In the genomic region with DNA sequence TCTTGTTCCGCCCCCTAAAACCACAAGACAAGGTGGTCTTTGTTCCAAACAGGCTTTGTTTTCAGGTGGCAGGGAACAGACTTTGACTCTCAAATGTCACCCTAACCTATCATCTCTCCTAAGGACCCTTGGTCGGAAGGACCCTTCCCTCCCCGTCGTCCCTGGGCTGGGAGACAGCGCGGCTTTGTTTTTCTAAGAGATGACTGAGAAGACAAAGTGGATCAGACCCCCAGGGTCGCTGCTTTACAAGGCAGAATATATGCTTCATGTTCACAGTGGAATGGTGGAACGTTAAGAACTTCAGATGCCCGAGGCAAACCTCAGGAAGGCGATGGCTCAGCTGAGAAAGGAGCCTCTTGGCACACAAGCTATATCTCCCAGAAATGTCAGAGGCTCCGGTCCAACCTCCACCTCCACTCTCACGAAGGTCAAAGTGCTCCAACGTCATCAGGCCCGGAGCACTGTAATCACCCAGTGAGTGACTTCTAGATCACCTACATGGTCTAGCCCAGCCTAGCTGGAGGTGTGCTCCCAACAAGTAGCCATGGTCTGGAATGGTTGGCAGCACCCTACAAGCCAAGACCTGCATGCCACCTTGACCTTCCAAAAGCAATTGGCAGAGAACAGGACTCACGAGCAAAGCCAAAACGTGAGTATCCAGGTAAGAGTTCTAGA, we compare ENCODE assay signal across 9 mouse cellular contexts. TPM values are rescaled to one million over a fixed set of nuclear protein-coding genes. Genes with fewer than 3 reads are reported as not detected.
DNase-seq lines count a peak whose midpoint lies in the region; ATAC-seq and TF ChIP-seq lines count a peak whose summit lies in the region.
"Had no signal": no experiment of that assay in that cellular context is flagged by ENCODE, and none has a peak within 500 bp of the region (broad histone marks: within the 10 kb centered on the region; RNA-seq: fewer than 3 reads in every experiment).

No protein-coding gene starts in this region.

- 26% methylated on average over 16 of the region's 16 CpGs for WGBS in kidney, postnatal 0 days
- whole genome bisulfite sequencing in embryonic facial prominence, embryonic 14.5 days, result 25% methylated on average over 16 of the region's 16 CpGs
- WGBS in hindbrain, postnatal 0 days, result 34% methylated on average over 16 of the region's 16 CpGs
- 18% methylated on average over 16 of the region's 16 CpGs for WGBS in neural tube, embryonic 13.5 days

- no peaks in the 10 kb centered on the region for H3K9me3 ChIP-seq in kidney, postnatal 0 days (replicated peaks; ENCODE audit: low read length)
- H3K9me3 ChIP-seq in embryonic facial prominence, embryonic 14.5 days (ENCODE audit: control insufficient read depth, low read length), result no peaks in the 10 kb centered on the region
- no peaks in the 10 kb centered on the region for H3K9me3 ChIP-seq in hindbrain, postnatal 0 days (ENCODE audit: low read length)
- no peaks in the 10 kb centered on the region for H3K9me3 ChIP-seq in neural tube, embryonic 13.5 days

- peak overlapping the region; percentile 41; the same call in 1 of the 2 replicates for H3K4me2 ChIP-seq in kidney, postnatal 0 days (ENCODE audit: low read length)
- peak overlapping the region; percentile 52 for H3K4me2 ChIP-seq in embryonic facial prominence, embryonic 14.5 days (ENCODE audit: low read depth, low read length)
- H3K4me2 ChIP-seq in hindbrain, postnatal 0 days (ENCODE audit: low read depth, low read length), result peak overlapping the region; percentile 7
- H3K4me2 ChIP-seq in neural tube, embryonic 13.5 days, result peak overlapping the region; percentile 36

- peak overlapping the region; percentile 90 for H3K27ac ChIP-seq in kidney, postnatal 0 days
- H3K27ac ChIP-seq in embryonic facial prominence, embryonic 14.5 days (replicated peaks; ENCODE audit: low read depth, low read length), result peak overlapping the region; percentile 97
- peak overlapping the region; percentile 74 for H3K27ac ChIP-seq in hindbrain, postnatal 0 days
- peak overlapping the region; percentile 84 for H3K27ac ChIP-seq in neural tube, embryonic 13.5 days (replicated peaks)

- H3K9ac ChIP-seq in kidney, postnatal 0 days (ENCODE audit: low read depth, low read length), result peak overlapping the region; percentile 38; the same call in 1 of the 2 replicates
- peak overlapping the region; percentile 60 for H3K9ac ChIP-seq in embryonic facial prominence, embryonic 14.5 days (ENCODE audit: low read depth, low read length)
- H3K9ac ChIP-seq in hindbrain, postnatal 0 days (replicated peaks; ENCODE audit: low read length), result peak overlapping the region; percentile 25; the same call in 1 of the 2 replicates
- H3K9ac ChIP-seq in neural tube, embryonic 13.5 days, result peak overlapping the region; percentile 60

- no peak for TF ChIP-seq CTCF in kidney, postnatal 0 days (IDR thresholded peaks at IDR 0.05; ENCODE audit: low read depth)
- TF ChIP-seq CTCF in hindbrain, postnatal 0 days (IDR thresholded peaks at IDR 0.05; ENCODE audit: low read depth), result no peak

- H3K4me3 ChIP-seq in kidney, postnatal 0 days (replicated peaks; ENCODE audit: low read depth, low read length), result no peak overlapping the region
- H3K4me3 ChIP-seq in embryonic facial prominence, embryonic 14.5 days (ENCODE audit: low read depth, low read length), result peak overlapping the region; percentile 20; the same call in 1 of the 2 replicates
- no peak overlapping the region for H3K4me3 ChIP-seq in hindbrain, postnatal 0 days (ENCODE audit: low read length)
- H3K4me3 ChIP-seq in neural tube, embryonic 13.5 days, result no peak overlapping the region
- H3K4me3 ChIP-seq: erythroblast, embryonic 14.5 days had no signal

- no peaks in the 10 kb centered on the region for H3K36me3 ChIP-seq in kidney, postnatal 0 days (ENCODE audit: insufficient read depth, low read length)
- H3K36me3 ChIP-seq in embryonic facial prominence, embryonic 14.5 days (ENCODE audit: control insufficient read depth, insufficient read depth, low read length), result no peaks in the 10 kb centered on the region
- H3K36me3 ChIP-seq in hindbrain, postnatal 0 days (ENCODE audit: insufficient read depth, low read length), result no peaks in the 10 kb centered on the region
- H3K36me3 ChIP-seq in neural tube, embryonic 13.5 days, result no peaks in the 10 kb centered on the region

- no peak for DNase-seq in kidney, postnatal 0 days (ENCODE audit: low spot score)
- DNase-seq in kidney, adult 8-10 months, result no peak
- DNase-seq in embryonic facial prominence, embryonic 14.5 days (ENCODE audit: low spot score), result peak; percentile 34
- DNase-seq in hindbrain, postnatal 0 days (ENCODE audit: low spot score), result no peak
- no peak for DNase-seq in cerebellum, postnatal 10 days
- DNase-seq in right cerebral cortex, postnatal 14 days, result no peak
- no peak for DNase-seq in ovary, adult 18-20 months (ENCODE audit: low spot score)

- H3K27me3 ChIP-seq in kidney, postnatal 0 days (ENCODE audit: insufficient read depth, low read length), result no peaks in the 10 kb centered on the region
- H3K27me3 ChIP-seq in embryonic facial prominence, embryonic 14.5 days (replicated peaks; ENCODE audit: control insufficient read depth, insufficient read depth, low read length), result no peaks in the 10 kb centered on the region
- H3K27me3 ChIP-seq in hindbrain, postnatal 0 days (ENCODE audit: insufficient read depth, low read length), result no peaks in the 10 kb centered on the region
- H3K27me3 ChIP-seq in neural tube, embryonic 13.5 days, result no peaks in the 10 kb centered on the region

- peaks cover 75% of the 10 kb centered on the region for H3K4me1 ChIP-seq in kidney, postnatal 0 days (replicated peaks; ENCODE audit: insufficient read depth, low read length)
- peaks cover 83% of the 10 kb centered on the region for H3K4me1 ChIP-seq in embryonic facial prominence, embryonic 14.5 days (ENCODE audit: control insufficient read depth, insufficient read depth, low read length)
- H3K4me1 ChIP-seq in hindbrain, postnatal 0 days (ENCODE audit: insufficient read depth, low read length), result peaks cover 25% of the 10 kb centered on the region
- peaks cover 79% of the 10 kb centered on the region for H3K4me1 ChIP-seq in neural tube, embryonic 13.5 days (replicated peaks)

- ATAC-seq in kidney, postnatal 0 days (replicated peaks; ENCODE audit: low FRiP score, low read depth), result no peak
- no peak for ATAC-seq in embryonic facial prominence, embryonic 14.5 days (ENCODE audit: low read depth)
- ATAC-seq in hindbrain, postnatal 0 days, result no peak
- ATAC-seq in neural tube, embryonic 13.5 days (ENCODE audit: low read depth), result no peak

RNA-seq across cellular contexts. Expression of a gene that starts 9.5 kb away (rescaled TPM):
- polyA plus RNA-seq in kidney, postnatal 0 days (2015; fragmentation: Nextera tagmentation; extraction: Ambion mirVana), result 94.0 and 103 TPM in 2 replicates
- 68.0 and 90.7 TPM in 2 replicates for polyA plus RNA-seq in embryonic facial prominence, embryonic 14.5 days (2014; fragmentation: Nextera tagmentation; extraction: Ambion mirVana)
- total RNA-seq in hindbrain, postnatal 0 days (2014; rRNA removed), result 77.6 and 79.3 TPM in 2 replicates
- 24.5 and 25.1 TPM in 2 replicates for polyA plus RNA-seq in hindbrain, postnatal 0 days (2015; fragmentation: Nextera tagmentation; extraction: Ambion mirVana)
- 38.7 and 41.3 TPM in 2 replicates for polyA plus RNA-seq in neural tube, embryonic 13.5 days (2015; fragmentation: Nextera tagmentation; extraction: Ambion mirVana)

RNA-seq across cellular contexts. Expression of a gene that starts 26.0 kb away (rescaled TPM):
- polyA plus RNA-seq in kidney, postnatal 0 days (2015; fragmentation: Nextera tagmentation; extraction: Ambion mirVana), result 47.6 and 50.4 TPM in 2 replicates
- 15.8 and 20.3 TPM in 2 replicates for polyA plus RNA-seq in embryonic facial prominence, embryonic 14.5 days (2014; fragmentation: Nextera tagmentation; extraction: Ambion mirVana)
- total RNA-seq in hindbrain, postnatal 0 days (2014; rRNA removed), result 25.1 and 32.1 TPM in 2 replicates
- polyA plus RNA-seq in hindbrain, postnatal 0 days (2015; fragmentation: Nextera tagmentation; extraction: Ambion mirVana), result 23.0 and 24.0 TPM in 2 replicates
- polyA plus RNA-seq in neural tube, embryonic 13.5 days (2015; fragmentation: Nextera tagmentation; extraction: Ambion mirVana), result 41.8 and 45.3 TPM in 2 replicates

RNA-seq across cellular contexts. Expression of a gene that starts 26.2 kb away (rescaled TPM):
- 144 and 157 TPM in 2 replicates for polyA plus RNA-seq in kidney, postnatal 0 days (2015; fragmentation: Nextera tagmentation; extraction: Ambion mirVana)
- polyA plus RNA-seq in embryonic facial prominence, embryonic 14.5 days (2014; fragmentation: Nextera tagmentation; extraction: Ambion mirVana), result 91.8 and 100 TPM in 2 replicates
- 55.4 and 67.2 TPM in 2 replicates for total RNA-seq in hindbrain, postnatal 0 days (2014; rRNA removed)
- 90.2 and 95.5 TPM in 2 replicates for polyA plus RNA-seq in hindbrain, postnatal 0 days (2015; fragmentation: Nextera tagmentation; extraction: Ambion mirVana)
- 63.2 and 70.1 TPM in 2 replicates for polyA plus RNA-seq in neural tube, embryonic 13.5 days (2015; fragmentation: Nextera tagmentation; extraction: Ambion mirVana)

RNA-seq across cellular contexts. Expression of a gene that starts 30.3 kb away (rescaled TPM):
- 29.0 and 33.3 TPM in 2 replicates for polyA plus RNA-seq in kidney, postnatal 0 days (2015; fragmentation: Nextera tagmentation; extraction: Ambion mirVana)
- polyA plus RNA-seq in embryonic facial prominence, embryonic 14.5 days (2014; fragmentation: Nextera tagmentation; extraction: Ambion mirVana), result 48.5 and 50.1 TPM in 2 replicates
- 92.2 and 108 TPM in 2 replicates for total RNA-seq in hindbrain, postnatal 0 days (2014; rRNA removed)
- 24.9 and 26.8 TPM in 2 replicates for polyA plus RNA-seq in hindbrain, postnatal 0 days (2015; fragmentation: Nextera tagmentation; extraction: Ambion mirVana)
- polyA plus RNA-seq in neural tube, embryonic 13.5 days (2015; fragmentation: Nextera tagmentation; extraction: Ambion mirVana), result 40.0 and 41.7 TPM in 2 replicates

RNA-seq across cellular contexts. Expression of a gene that starts 54.3 kb away (rescaled TPM):
- polyA plus RNA-seq in kidney, postnatal 0 days (2015; fragmentation: Nextera tagmentation; extraction: Ambion mirVana), result 44.4 and 47.2 TPM in 2 replicates
- 34.5 and 41.9 TPM in 2 replicates for polyA plus RNA-seq in embryonic facial prominence, embryonic 14.5 days (2014; fragmentation: Nextera tagmentation; extraction: Ambion mirVana)
- total RNA-seq in hindbrain, postnatal 0 days (2014; rRNA removed), result 26.6 and 32.7 TPM in 2 replicates
- 56.5 and 59.1 TPM in 2 replicates for polyA plus RNA-seq in hindbrain, postnatal 0 days (2015; fragmentation: Nextera tagmentation; extraction: Ambion mirVana)
- polyA plus RNA-seq in neural tube, embryonic 13.5 days (2015; fragmentation: Nextera tagmentation; extraction: Ambion mirVana), result 47.7 and 53.5 TPM in 2 replicates
